Mouse (Mus musculus): Measurements from ENCODE around the gene Rhbdf1. TPM values are rescaled to one million over a fixed set of nuclear protein-coding genes. Genes with fewer than 3 reads are reported as not detected.

The Rhbdf1 gene
- polyA plus RNA-seq, 1 experiment from 2014 or later: 60.1 TPM

GRCm38 (mm10) chr11:32227041-32227440, 4.9 kb upstream of the Rhbdf1 start:
- H3K27me3 ChIP-seq (replicated peaks; ENCODE audit: control insufficient read depth, insufficient read depth, low read length): no peaks in the 10 kb centered on the region
- peak overlapping the region; percentile 74 for H3K4me3 ChIP-seq (ENCODE audit: low read depth, low read length)
- ATAC-seq (ENCODE audit: low read depth) (no peak), DNase-seq (ENCODE audit: low spot score) (no peak)
- no peaks in the 10 kb centered on the region for H3K9me3 ChIP-seq (ENCODE audit: control insufficient read depth, low read length)
- 33% methylated on average over 1 of the region's 1 CpGs for WGBS
- H3K4me2 ChIP-seq (ENCODE audit: low read depth, low read length): peak overlapping the region; percentile 84
- peak overlapping the region; percentile 86 for H3K9ac ChIP-seq (ENCODE audit: low read depth, low read length)
- H3K4me1 ChIP-seq (ENCODE audit: control insufficient read depth, insufficient read depth, low read length): peaks cover 37% of the 10 kb centered on the region
- peak overlapping the region; percentile 79 for H3K27ac ChIP-seq (replicated peaks; ENCODE audit: low read depth, low read length)
- H3K36me3 ChIP-seq (ENCODE audit: control insufficient read depth, insufficient read depth, low read length): peaks cover 27% of the 10 kb centered on the region

DNA sequence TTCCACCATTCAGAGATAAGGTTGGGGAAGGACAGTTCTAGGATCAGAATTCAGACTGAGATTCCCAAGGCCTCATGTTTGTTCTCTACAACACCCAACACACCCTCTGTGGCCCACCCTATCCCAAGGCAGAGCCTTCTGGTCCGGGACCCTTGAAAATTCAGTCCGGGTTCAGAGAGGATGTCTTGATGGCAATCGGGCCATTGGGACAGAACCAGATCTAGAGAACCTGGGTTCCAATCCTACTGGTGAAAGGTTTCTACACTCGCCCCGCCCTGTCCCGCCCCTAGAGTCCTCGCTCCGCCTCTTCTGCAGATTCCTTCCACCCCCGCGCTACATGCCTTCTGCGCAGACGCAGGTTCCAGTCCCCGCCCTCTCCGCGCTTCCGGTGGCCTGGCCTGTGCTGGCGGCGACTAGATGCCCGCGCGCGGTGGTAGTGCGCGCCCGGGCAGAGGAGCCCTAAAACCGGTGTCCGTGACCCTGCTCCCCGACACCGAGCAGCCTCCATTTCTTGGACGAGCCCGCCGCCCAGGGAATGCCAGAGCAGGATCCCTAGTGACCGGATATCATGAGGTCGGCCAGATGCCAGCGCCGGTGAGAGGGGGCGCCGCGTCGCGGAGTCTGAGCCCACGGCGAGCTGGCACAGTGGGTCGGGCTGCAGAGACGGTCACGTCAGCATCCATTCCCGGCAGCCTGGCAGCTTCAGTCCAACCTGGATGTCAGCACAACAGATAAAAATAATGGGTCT, 4.2 kb upstream of the Rhbdf1 start, which contains the start of gene Mpg:
TSS of gene Mpg (plus strand) at position 382 of the 748 bp plus-strand sequence.
- peak within 1 kb of the TSS; percentile 84 for H3K4me2 ChIP-seq (ENCODE audit: low read depth, low read length)
- 5% methylated on average over 44 of the region's 47 CpGs for WGBS
- peak within 1 kb of the TSS; percentile 86 for H3K9ac ChIP-seq (ENCODE audit: low read depth, low read length)
- H3K4me3 ChIP-seq (ENCODE audit: low read depth, low read length): peak within 1 kb of the TSS; percentile 74
- peak within 1 kb of the TSS; percentile 79 for H3K27ac ChIP-seq (replicated peaks; ENCODE audit: low read depth, low read length)
- H3K27me3 ChIP-seq (replicated peaks; ENCODE audit: control insufficient read depth, insufficient read depth, low read length): no peaks in the 10 kb centered on the region
- H3K4me1 ChIP-seq (ENCODE audit: control insufficient read depth, insufficient read depth, low read length): peaks cover 37% of the 10 kb centered on the region
- DNase-seq (ENCODE audit: low spot score) (peak; percentile 93), ATAC-seq (ENCODE audit: low read depth) (peak; percentile 77)
- no peaks in the 10 kb centered on the region for H3K9me3 ChIP-seq (ENCODE audit: control insufficient read depth, low read length)
- H3K36me3 ChIP-seq (ENCODE audit: control insufficient read depth, insufficient read depth, low read length): peaks cover 21% of the 10 kb centered on the region

DNA sequence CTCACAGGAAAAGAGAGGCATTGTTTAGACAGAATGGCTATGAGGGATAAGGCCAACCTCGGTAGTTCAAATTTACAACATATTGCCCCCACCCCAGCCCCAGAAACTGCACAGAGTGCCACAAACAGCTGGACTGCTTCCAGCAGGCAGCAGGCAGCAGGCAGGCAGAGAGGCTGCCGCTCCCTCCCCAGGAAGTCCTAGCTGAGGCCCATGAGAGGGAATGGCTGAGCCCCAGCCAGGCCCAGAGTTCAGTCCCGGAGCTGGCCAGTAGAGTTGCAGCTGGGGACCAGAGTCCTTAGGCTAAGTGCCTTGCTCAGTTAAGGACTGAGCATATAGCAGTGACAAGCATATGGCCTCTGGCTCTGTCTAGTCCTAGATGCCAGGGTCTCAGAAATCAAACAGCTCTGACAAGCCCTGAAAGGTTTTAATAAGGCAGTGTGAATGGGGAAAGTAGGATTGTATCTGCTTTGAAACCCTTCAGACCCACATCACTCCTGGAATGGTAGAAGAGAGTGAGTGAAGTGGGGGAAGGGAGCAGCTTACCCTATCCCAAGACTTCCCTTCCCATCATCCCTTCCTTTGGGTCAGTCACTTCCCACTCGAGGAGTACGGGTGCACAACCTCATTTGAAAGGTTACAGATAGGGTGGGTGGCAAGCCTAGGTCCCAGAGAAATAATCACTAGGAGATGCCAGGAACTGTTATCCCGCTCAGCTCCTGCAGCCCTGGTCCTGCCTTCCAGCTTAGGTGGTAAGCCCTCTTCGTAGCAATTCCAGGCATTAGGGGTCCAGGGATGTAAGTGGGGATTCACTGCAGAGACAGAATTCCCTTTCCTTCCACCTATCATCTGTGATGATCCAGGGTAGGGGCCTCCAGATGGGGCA, 3.4 kb upstream of the Rhbdf1 start:
- Histone ChIP-seq H3K27me3 (replicated peaks; ENCODE audit: control insufficient read depth, insufficient read depth, low read length) (no peaks in the 10 kb centered on the region), H3K4me2 (ENCODE audit: low read depth, low read length) (peak overlapping the region; percentile 84; the same call in 1 of the 2 replicates), H3K36me3 (ENCODE audit: control insufficient read depth, insufficient read depth, low read length) (peaks cover 14% of the 10 kb centered on the region), H3K4me1 (ENCODE audit: control insufficient read depth, insufficient read depth, low read length) (peaks cover 43% of the 10 kb centered on the region), H3K4me3 (ENCODE audit: low read depth, low read length) (0 out of 2 replicates have a peak overlapping the region, but pooled peaks have one; percentile 74), H3K9ac (ENCODE audit: low read depth, low read length) (no peak overlapping the region), H3K9me3 (ENCODE audit: control insufficient read depth, low read length) (no peaks in the 10 kb centered on the region), H3K27ac (replicated peaks; ENCODE audit: low read depth, low read length) (peak overlapping the region; percentile 79)
- DNase-seq (ENCODE audit: low spot score) (peak; percentile 73), ATAC-seq (ENCODE audit: low read depth) (no peak)
- 44% methylated on average over 7 of the region's 7 CpGs for WGBS

DNA sequence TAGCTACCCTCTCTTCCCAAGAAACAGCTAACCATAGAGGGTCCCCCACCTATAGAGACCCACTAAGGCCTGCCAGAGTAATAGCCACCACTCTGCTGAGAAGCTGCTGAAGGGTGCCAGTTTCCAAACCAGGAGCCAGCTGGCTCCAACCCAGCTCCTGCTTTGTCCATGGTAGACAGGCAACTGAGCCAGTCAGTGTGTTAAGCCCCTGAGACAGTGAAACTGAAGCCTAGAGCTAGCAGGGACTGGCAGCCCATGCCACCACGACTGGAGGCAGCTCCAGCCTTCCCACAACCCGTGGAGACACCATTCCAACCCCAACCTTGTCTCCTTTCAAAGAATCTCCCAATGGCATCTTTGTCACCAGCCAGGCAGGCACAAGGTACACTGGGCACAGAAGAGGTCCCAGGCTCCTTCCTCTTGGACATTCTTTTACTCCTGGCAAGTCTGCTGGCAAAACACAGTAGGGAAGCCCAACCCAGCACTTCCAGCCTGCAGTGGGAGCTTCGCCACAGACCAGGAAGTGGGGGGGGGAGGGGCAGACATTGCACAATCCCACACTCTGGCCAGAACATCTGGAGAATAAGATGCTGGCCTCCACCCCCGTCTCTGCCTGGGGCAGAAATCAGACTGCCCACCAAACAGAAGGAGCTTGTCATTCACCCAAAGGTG, 2.5 kb upstream of the Rhbdf1 start:
- no peaks in the 10 kb centered on the region for H3K27me3 ChIP-seq (replicated peaks; ENCODE audit: control insufficient read depth, insufficient read depth, low read length)
- peak overlapping the region; percentile 7; the same call in 1 of the 2 replicates for H3K4me2 ChIP-seq (ENCODE audit: low read depth, low read length)
- H3K36me3 ChIP-seq (ENCODE audit: control insufficient read depth, insufficient read depth, low read length): peaks cover 9% of the 10 kb centered on the region; the same call in 1 of the 2 replicates
- H3K27ac ChIP-seq (replicated peaks; ENCODE audit: low read depth, low read length): peak overlapping the region; percentile 79
- no peak overlapping the region for H3K4me3 ChIP-seq (ENCODE audit: low read depth, low read length)
- H3K9ac ChIP-seq (ENCODE audit: low read depth, low read length): no peak overlapping the region
- peaks cover 46% of the 10 kb centered on the region for H3K4me1 ChIP-seq (ENCODE audit: control insufficient read depth, insufficient read depth, low read length)
- H3K9me3 ChIP-seq (ENCODE audit: control insufficient read depth, low read length): no peaks in the 10 kb centered on the region
- 24% methylated on average over 4 of the region's 4 CpGs for WGBS
- ATAC-seq (ENCODE audit: low read depth) (no peak; the same call in 1 of the 2 replicates), DNase-seq (ENCODE audit: low spot score) (peak; percentile 86)

DNA sequence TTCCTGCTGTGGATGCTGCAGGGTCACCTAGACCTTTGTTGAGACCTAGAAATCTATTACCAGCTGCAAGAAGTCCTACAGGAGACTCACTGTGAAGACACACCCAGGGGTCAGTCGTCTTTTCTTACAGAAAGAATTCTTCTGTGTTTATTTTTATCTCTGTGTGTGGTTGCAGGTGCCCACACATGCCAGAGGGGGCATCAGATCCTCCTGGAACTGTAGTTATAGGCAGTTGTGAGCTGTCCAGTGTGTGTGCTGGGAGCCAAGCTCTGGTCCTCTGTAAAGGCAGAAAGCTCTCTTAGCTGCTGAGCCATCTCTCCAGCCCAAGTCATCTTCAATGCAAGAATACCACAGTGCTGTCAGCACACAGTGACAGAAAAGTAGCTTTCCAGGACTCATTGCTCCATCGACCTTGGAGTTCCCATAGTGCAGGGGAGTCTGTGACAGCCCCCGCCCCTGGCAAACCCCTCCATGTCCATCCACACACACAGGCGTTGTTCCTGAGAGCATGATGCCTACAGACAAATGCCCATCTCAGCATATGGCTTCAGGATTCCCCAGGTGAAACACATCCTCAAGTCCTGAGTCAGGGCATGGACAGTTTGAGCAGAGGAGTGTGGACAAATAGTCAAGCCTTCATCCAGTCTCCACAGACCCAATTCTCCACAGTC, 1.3 kb upstream of the Rhbdf1 start:
- ATAC-seq (ENCODE audit: low read depth): no peak
- peak overlapping the region; percentile 84; the same call in 1 of the 2 replicates for H3K4me2 ChIP-seq (ENCODE audit: low read depth, low read length)
- H3K4me1 ChIP-seq (ENCODE audit: control insufficient read depth, insufficient read depth, low read length): peaks cover 52% of the 10 kb centered on the region
- 67% methylated on average over 4 of the region's 4 CpGs for WGBS
- H3K27ac ChIP-seq (replicated peaks; ENCODE audit: low read depth, low read length): no peak overlapping the region; the same call in 1 of the 2 replicates
- H3K9me3 ChIP-seq (ENCODE audit: control insufficient read depth, low read length): no peaks in the 10 kb centered on the region
- H3K4me3 ChIP-seq (ENCODE audit: low read depth, low read length): no peak overlapping the region
- H3K9ac ChIP-seq (ENCODE audit: low read depth, low read length): no peak overlapping the region
- no peaks in the 10 kb centered on the region for H3K36me3 ChIP-seq (ENCODE audit: control insufficient read depth, insufficient read depth, low read length)
- no peaks in the 10 kb centered on the region for H3K27me3 ChIP-seq (replicated peaks; ENCODE audit: control insufficient read depth, insufficient read depth, low read length)
- no peak for DNase-seq (ENCODE audit: low spot score)

GRCm38 (mm10) chr11:32222570-32223194, 582 bp upstream of the Rhbdf1 start:
- H3K9ac ChIP-seq (ENCODE audit: low read depth, low read length): peak overlapping the region; percentile 91
- H3K4me3 ChIP-seq (ENCODE audit: low read depth, low read length): peak overlapping the region; percentile 91
- H3K4me2 ChIP-seq (ENCODE audit: low read depth, low read length): peak overlapping the region; percentile 84
- no peaks in the 10 kb centered on the region for H3K9me3 ChIP-seq (ENCODE audit: control insufficient read depth, low read length)
- DNase-seq (ENCODE audit: low spot score): peak; percentile 42
- no peaks in the 10 kb centered on the region for H3K27me3 ChIP-seq (replicated peaks; ENCODE audit: control insufficient read depth, insufficient read depth, low read length)
- ATAC-seq (ENCODE audit: low read depth): no peak
- WGBS: 6% methylated on average over 21 of the region's 21 CpGs
- H3K36me3 ChIP-seq (ENCODE audit: control insufficient read depth, insufficient read depth, low read length): no peaks in the 10 kb centered on the region
- peaks cover 52% of the 10 kb centered on the region for H3K4me1 ChIP-seq (ENCODE audit: control insufficient read depth, insufficient read depth, low read length)
- H3K27ac ChIP-seq (replicated peaks; ENCODE audit: low read depth, low read length): peak overlapping the region; percentile 92; the same call in 1 of the 2 replicates

- under 1% methylated on average over 38 of the region's 46 CpGs for WGBS
These were observed 712 bp downstream of the Rhbdf1 start for GRCm38 (mm10) chr11:32221225-32221950.

More at GRCm38 (mm10) chr11:32221225-32221950, 712 bp downstream of the Rhbdf1 start:
- peak; percentile 93 for DNase-seq (ENCODE audit: low spot score)
- Histone ChIP-seq H3K36me3 (ENCODE audit: control insufficient read depth, insufficient read depth, low read length) (peaks cover 3% of the 10 kb centered on the region; the same call in 1 of the 2 replicates), H3K4me2 (ENCODE audit: low read depth, low read length) (peak overlapping the region; percentile 84), H3K4me1 (ENCODE audit: control insufficient read depth, insufficient read depth, low read length) (peaks cover 44% of the 10 kb centered on the region), H3K9ac (ENCODE audit: low read depth, low read length) (peak overlapping the region; percentile 91), H3K27me3 (replicated peaks; ENCODE audit: control insufficient read depth, insufficient read depth, low read length) (no peaks in the 10 kb centered on the region), H3K4me3 (ENCODE audit: low read depth, low read length) (peak overlapping the region; percentile 91), H3K9me3 (ENCODE audit: control insufficient read depth, low read length) (no peaks in the 10 kb centered on the region), H3K27ac (replicated peaks; ENCODE audit: low read depth, low read length) (peak overlapping the region; percentile 92)
- peak; percentile 65 for ATAC-seq (ENCODE audit: low read depth)
